Mouse (Mus musculus) limb, embryonic 14.5 days (tissue): ENCODE data around the gene Spata13. TPM values are rescaled to one million over a fixed set of nuclear protein-coding genes. Genes with fewer than 3 reads are reported as not detected.

Source experiments
- ATAC-seq: fragments of 200-750 bp; cut with Nextera tagmentation; 2 replicates; pipeline ENCODE4 v1.8.0; 2017; ENCODE audit warnings: low read depth, moderate number of reproducible peaks, moderate TSS enrichment; ENCODE audit not compliant: low FRiP score
- DNase-seq: peaks from one replicate; pipeline ENCODE4 v3.0.0-alpha.2; 2015; ENCODE audit warnings: low spot score
- H3K27ac ChIP-seq: fragments of 300-500 bp; sonication (generic); replicated peaks from 2 replicates; pipeline ENCODE4 v1.5.1; 2014; ENCODE audit warnings: low read depth, mild to moderate bottlenecking, low read length, moderate library complexity, mixed read lengths
- H3K27me3 ChIP-seq: fragments of 300-500 bp; sonication (generic); 2 replicates; pipeline ENCODE4 v1.6.1; 2014; ENCODE audit warnings: low read length, mixed read lengths; ENCODE audit not compliant: control insufficient read depth, insufficient read depth
- H3K36me3 ChIP-seq: fragments of 300-500 bp; sonication (generic); 2 replicates; pipeline ENCODE4 v1.6.1; 2014; ENCODE audit warnings: mild to moderate bottlenecking, low read length, moderate library complexity, mixed read lengths; ENCODE audit not compliant: control insufficient read depth, insufficient read depth
- H3K4me1 ChIP-seq: fragments of 300-500 bp; sonication (generic); 2 replicates; pipeline ENCODE4 v1.6.1; 2014; ENCODE audit warnings: antibody characterized with exemption, low read length, mixed read lengths; ENCODE audit not compliant: control insufficient read depth, insufficient read depth
- H3K4me2 ChIP-seq: fragments of 300-500 bp; sonication (generic); replicated peaks from 2 replicates; pipeline ENCODE4 v1.6.1; 2014; ENCODE audit warnings: low read depth, mild to moderate bottlenecking, low read length, moderate library complexity; ENCODE audit not compliant: severe bottlenecking
- H3K4me3 ChIP-seq: fragments of 300-500 bp; sonication (generic); replicated peaks from 2 replicates; pipeline ENCODE4 v1.5.1; 2014; ENCODE audit warnings: low read length
- H3K9ac ChIP-seq: fragments of 300-500 bp; sonication (generic); 2 replicates; pipeline ENCODE4 v1.6.1; 2014; ENCODE audit warnings: mild to moderate bottlenecking, low read depth, low read length, moderate library complexity; ENCODE audit not compliant: severe bottlenecking
- H3K9me3 ChIP-seq: fragments of 300-500 bp; sonication (generic); 2 replicates; pipeline ENCODE4 v1.6.1; 2016; ENCODE audit warnings: low read length; ENCODE audit not compliant: control insufficient read depth
- POLR2A ChIP-seq: fragments of 200-500 bp; IDR thresholded peaks from 2 replicates; pipeline ENCODE4 v1.8.0; 2012; ENCODE audit warnings: inconsistent platforms, mild to moderate bottlenecking, moderate library complexity, borderline replicate concordance; ENCODE audit not compliant: insufficient read depth, insufficient read length; ENCODE audit errors: extremely low read depth
- WGBS: fragments of 180-500 bp; shearing (Covaris S2); extraction: QIAGEN DNeasy Blood & Tissue Kit; methylation state at CpG from one replicate; pipeline ENCODE4 v1.1.7; 2014; 5-methylcytosine and 5-hydroxymethylcytosine counted together
- polyA plus RNA-seq, 2 experiments: library from polyadenylated mRNA; depleted of rRNA in 1 of 2; stranded (reverse) in 1 of 2; unstranded in 1 of 2; fragments of >200 nt; fragmentation: Nextera tagmentation in 1 of 2; extraction: Ambion mirVana in 1 of 2; gene quantifications; 2 replicates each; pipeline versions ENCODE4 v1.2.1 to v1.2.3; 2012 to 2014

The Spata13 gene
- polyA plus RNA-seq, 2 experiments = 6.8 to 9.5 TPM

DNA sequence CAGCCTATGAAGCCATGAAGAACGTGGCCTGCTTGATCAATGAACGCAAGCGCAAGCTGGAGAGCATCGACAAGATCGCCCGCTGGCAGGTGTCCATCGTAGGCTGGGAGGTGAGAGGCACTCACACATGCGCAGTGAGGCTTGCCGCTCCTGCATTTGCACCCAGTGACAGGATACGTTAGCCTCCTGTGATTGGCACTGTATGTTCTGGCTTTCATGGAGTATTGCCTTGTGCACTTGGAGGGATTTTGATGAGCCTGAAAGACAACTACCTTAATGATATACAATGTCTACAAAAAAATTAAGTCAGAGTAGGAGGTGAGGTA, 120.0 kb downstream of the Spata13 start:
- Histone ChIP-seq H3K9me3 (no peaks in the 10 kb centered on the region), H3K9ac (no peak overlapping the region), H3K36me3 (0 out of 2 replicates have a peak, but pooled peaks cover 5% of the 10 kb centered on the region), H3K4me2 (no peak overlapping the region), H3K27ac (no peak overlapping the region), H3K4me3 (no peak overlapping the region), H3K4me1 (no peaks in the 10 kb centered on the region), H3K27me3 (no peaks in the 10 kb centered on the region)
- no peak for DNase-seq
- no peak for TF ChIP-seq POLR2A
- WGBS = 90% methylated on average over 10 of the region's 10 CpGs
- ATAC-seq = no peak

DNA sequence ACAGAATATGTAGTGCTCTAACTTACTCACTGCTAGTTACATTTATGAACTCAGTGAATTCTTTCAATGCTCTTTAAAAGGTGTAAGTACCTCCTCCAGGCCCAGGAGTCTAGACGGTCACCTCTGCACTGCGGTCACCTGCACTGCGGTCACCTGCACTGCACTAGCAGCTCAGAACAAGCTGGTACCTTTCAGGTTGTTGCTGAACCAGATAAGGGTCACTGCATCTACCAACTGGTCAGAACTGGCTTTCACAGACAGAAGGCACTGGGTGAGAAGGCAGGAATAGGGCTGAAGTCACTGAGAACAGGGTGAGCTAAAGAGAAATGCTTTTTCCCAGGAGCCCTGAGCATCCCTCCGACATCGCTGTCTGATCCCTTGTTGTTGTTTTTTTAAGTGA, 120.9 kb downstream of the Spata13 start:
- H3K36me3 ChIP-seq = peaks cover 5% of the 10 kb centered on the region; the same call in 1 of the 2 replicates
- no peak overlapping the region for H3K4me2 ChIP-seq
- no peak for TF ChIP-seq POLR2A
- H3K4me3 ChIP-seq = no peak overlapping the region
- 93% methylated on average over 5 of the region's 5 CpGs for WGBS
- DNase-seq (no peak), ATAC-seq (no peak)
- H3K4me1 ChIP-seq = no peaks in the 10 kb centered on the region
- H3K27me3 ChIP-seq = no peaks in the 10 kb centered on the region
- no peaks in the 10 kb centered on the region for H3K9me3 ChIP-seq
- no peak overlapping the region for H3K9ac ChIP-seq
- no peak overlapping the region for H3K27ac ChIP-seq

DNA sequence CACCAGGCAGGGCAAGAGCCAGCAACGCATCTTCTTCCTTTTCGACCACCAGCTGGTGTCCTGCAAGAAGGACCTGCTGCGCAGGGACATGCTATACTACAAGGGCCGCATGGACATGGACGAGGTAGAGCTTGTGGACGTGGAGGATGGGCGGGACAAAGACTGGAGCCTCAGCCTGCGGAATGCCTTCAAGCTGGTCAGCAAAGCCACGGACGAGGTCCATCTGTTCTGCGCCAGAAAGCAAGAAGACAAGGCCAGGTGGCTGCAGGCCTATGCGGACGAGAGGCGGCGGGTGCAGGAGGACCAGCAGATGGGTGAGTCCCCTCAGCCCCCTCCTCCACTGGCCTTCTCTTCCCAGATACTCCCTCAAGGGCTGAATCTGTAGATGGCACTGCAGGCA, 122.5 kb downstream of the Spata13 start:
- Histone ChIP-seq H3K9ac (no peak overlapping the region), H3K4me2 (no peak overlapping the region), H3K9me3 (no peaks in the 10 kb centered on the region), H3K4me1 (no peaks in the 10 kb centered on the region), H3K27me3 (no peaks in the 10 kb centered on the region), H3K36me3 (peaks cover 5% of the 10 kb centered on the region; the same call in 1 of the 2 replicates), H3K27ac (no peak overlapping the region), H3K4me3 (no peak overlapping the region)
- ATAC-seq (no peak), DNase-seq (no peak)
- 93% methylated on average over 15 of the region's 15 CpGs for WGBS
- TF ChIP-seq POLR2A = no peak

DNA sequence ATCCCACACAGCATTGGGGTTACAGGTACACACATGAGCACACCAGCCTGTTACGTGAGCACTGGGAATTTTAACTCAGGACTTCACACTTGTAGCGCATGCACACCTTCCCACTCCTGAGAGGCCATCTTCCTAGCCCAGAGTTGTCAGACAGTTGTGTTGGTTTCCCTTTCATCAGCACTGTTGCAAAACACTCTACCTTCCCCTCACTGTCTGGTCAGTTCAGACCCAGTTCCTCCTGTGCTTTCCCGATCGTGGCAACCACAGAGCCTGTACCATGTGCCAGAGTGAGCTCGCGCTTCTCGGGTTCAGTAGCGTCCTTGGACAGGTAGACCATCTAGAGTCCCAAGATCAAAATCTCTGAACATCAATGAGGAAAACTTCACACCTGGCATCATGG, 123.5 kb downstream of the Spata13 start:
- WGBS = 94% methylated on average over 8 of the region's 8 CpGs
- H3K4me3 ChIP-seq = no peak overlapping the region
- no peak for ATAC-seq
- no peaks in the 10 kb centered on the region for H3K9me3 ChIP-seq
- TF ChIP-seq POLR2A = no peak
- no peaks in the 10 kb centered on the region for H3K4me1 ChIP-seq
- H3K27ac ChIP-seq = no peak overlapping the region
- H3K4me2 ChIP-seq = no peak overlapping the region
- no peaks in the 10 kb centered on the region for H3K27me3 ChIP-seq
- peaks cover 5% of the 10 kb centered on the region; the same call in 1 of the 2 replicates for H3K36me3 ChIP-seq
- DNase-seq = no peak
- H3K9ac ChIP-seq = no peak overlapping the region

DNA sequence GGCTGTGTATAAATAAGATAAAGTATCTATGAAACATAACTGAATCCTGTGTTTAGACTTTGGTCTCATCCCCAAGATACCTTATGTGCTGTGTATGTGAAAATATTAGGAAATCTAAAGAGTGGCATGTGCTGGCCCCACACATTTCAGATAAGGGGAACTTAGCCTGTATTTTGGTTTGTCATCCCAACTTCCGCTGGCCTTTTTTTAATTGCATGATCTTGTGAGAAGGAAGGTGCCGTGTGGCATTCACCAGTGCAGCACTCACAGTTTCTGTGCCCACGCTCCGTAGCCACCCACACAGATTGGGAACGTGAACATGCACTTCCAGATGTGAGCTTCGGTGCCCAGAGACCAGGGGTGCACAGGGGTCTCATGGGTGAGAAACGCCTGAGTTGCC, 123.9 kb downstream of the Spata13 start:
- Histone ChIP-seq H3K4me2 (no peak overlapping the region), H3K27ac (no peak overlapping the region), H3K27me3 (no peaks in the 10 kb centered on the region), H3K36me3 (peaks cover 5% of the 10 kb centered on the region; the same call in 1 of the 2 replicates), H3K4me1 (no peaks in the 10 kb centered on the region), H3K9ac (no peak overlapping the region), H3K9me3 (no peaks in the 10 kb centered on the region), H3K4me3 (no peak overlapping the region)
- 87% methylated on average over 7 of the region's 7 CpGs for WGBS
- ATAC-seq (no peak), DNase-seq (no peak)
- TF ChIP-seq POLR2A = no peak

DNA sequence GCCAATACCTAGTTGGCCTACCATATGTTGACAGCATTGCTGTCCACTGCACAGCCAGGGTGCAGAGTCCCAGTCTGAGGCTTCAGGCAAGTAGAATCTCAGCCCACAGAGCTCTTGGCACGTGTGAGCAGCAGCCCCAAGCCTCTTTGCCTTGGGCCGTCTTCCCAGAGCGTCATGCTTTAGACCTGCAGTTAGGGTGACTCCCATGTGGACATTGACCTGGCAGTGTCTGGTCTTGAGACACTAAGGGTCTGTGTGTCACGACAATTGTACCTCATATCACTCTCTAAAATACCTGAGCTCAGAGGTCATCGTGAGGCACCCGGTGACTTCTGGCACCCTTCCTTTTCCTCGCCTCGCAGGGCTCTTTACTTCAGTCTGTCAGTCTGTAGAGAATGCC, 125.3 kb downstream of the Spata13 start:
- Histone ChIP-seq H3K36me3 (peaks cover 5% of the 10 kb centered on the region; the same call in 1 of the 2 replicates), H3K9ac (no peak overlapping the region), H3K4me2 (no peak overlapping the region), H3K4me1 (no peaks in the 10 kb centered on the region), H3K27me3 (no peaks in the 10 kb centered on the region), H3K9me3 (no peaks in the 10 kb centered on the region), H3K4me3 (no peak overlapping the region), H3K27ac (no peak overlapping the region)
- ATAC-seq (no peak), DNase-seq (no peak)
- WGBS = 86% methylated on average over 8 of the region's 8 CpGs
- no peak for TF ChIP-seq POLR2A
